15 mouse cellular contexts compared by ENCODE assay signal in the genomic region with DNA sequence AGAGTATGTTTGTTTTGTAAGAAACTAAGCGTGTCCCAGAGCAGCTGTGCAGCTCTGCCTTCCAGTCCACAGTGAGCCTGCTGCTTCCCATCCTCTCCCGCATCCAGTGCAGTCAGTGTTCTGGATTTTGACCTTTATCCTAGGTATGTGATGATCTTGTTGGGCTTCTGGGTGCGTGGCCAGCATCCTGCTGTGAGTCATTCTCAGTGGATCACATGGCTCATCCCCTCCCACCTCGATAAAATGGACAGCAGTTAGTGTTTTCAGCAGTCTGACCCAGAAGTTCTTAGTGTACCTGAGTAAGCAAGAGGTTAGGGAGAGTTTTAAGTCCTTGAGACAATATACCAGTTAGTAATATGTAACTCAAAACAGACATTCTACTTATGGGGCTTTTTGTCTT. TPM values are rescaled to one million over a fixed set of nuclear protein-coding genes. Genes with fewer than 3 reads are reported as not detected.
DNase-seq lines count a peak whose midpoint lies in the region; ATAC-seq and TF ChIP-seq lines count a peak whose summit lies in the region.
"Had no signal": no experiment of that assay in that cellular context is flagged by ENCODE, and none has a peak within 500 bp of the region (broad histone marks: within the 10 kb centered on the region; RNA-seq: fewer than 3 reads in every experiment).

No protein-coding gene starts in this region.

- H3K4me2 ChIP-seq in forebrain, embryonic 13.5 days: no peak overlapping the region
- no peak overlapping the region for H3K4me2 ChIP-seq in forebrain, embryonic 16.5 days (ENCODE audit: low read length)
- H3K4me2 ChIP-seq: heart, embryonic 13.5 days had no signal

- peaks cover 22% of the 10 kb centered on the region for H3K4me1 ChIP-seq in forebrain, embryonic 13.5 days
- H3K4me1 ChIP-seq in forebrain, embryonic 16.5 days (replicated peaks; ENCODE audit: control insufficient read depth, insufficient read depth, low read length): peaks cover 13% of the 10 kb centered on the region

- 82% methylated on average over 4 of the region's 4 CpGs for WGBS in forebrain, embryonic 13.5 days
- WGBS in forebrain, embryonic 16.5 days: 75% methylated on average over 4 of the region's 4 CpGs

- H3K9me3 ChIP-seq in forebrain, embryonic 13.5 days (replicated peaks): no peaks in the 10 kb centered on the region
- H3K9me3 ChIP-seq in forebrain, embryonic 16.5 days (ENCODE audit: control insufficient read depth, low read length): no peaks in the 10 kb centered on the region
- H3K9me3 ChIP-seq: forebrain, embryonic 10.5 days; heart, embryonic 13.5 days; midbrain, embryonic 13.5 days; neural tube, embryonic 13.5 days had no signal

- H3K79me3 ChIP-seq in C2C12 (ENCODE audit: low read depth): no peaks in the 10 kb centered on the region

- DNase-seq in kidney, adult 9 months: peak; percentile 30
- no peak for DNase-seq in kidney, adult 18-20 months
- DNase-seq in fibroblast of lung, adult 2 months (ENCODE audit: low read depth): peak; percentile 47
- no peak for DNase-seq in natural killer cell, adult 2 months (ENCODE audit: low spot score in 2 of 2)
- DNase-seq: lung, postnatal 36 days had no signal

- no peak overlapping the region for H3K9ac ChIP-seq in forebrain, embryonic 13.5 days
- no peak overlapping the region for H3K9ac ChIP-seq in forebrain, embryonic 16.5 days (replicated peaks; ENCODE audit: low read depth, low read length)
- H3K9ac ChIP-seq: heart, embryonic 13.5 days; liver, embryonic 14.5 days; midbrain, embryonic 13.5 days; neural tube, embryonic 13.5 days had no signal

- no peaks in the 10 kb centered on the region for H3K36me3 ChIP-seq in forebrain, embryonic 13.5 days (ENCODE audit: poor library complexity, severe bottlenecking)
- no peaks in the 10 kb centered on the region for H3K36me3 ChIP-seq in forebrain, embryonic 16.5 days (ENCODE audit: control insufficient read depth, insufficient read depth)
- H3K36me3 ChIP-seq in C2C12 (ENCODE audit: control insufficient read depth, insufficient read depth): no peaks in the 10 kb centered on the region
- H3K36me3 ChIP-seq: heart, embryonic 13.5 days; midbrain, embryonic 13.5 days; neural tube, embryonic 13.5 days had no signal

- H3ac ChIP-seq in C2C12 (ENCODE audit: control insufficient read depth, insufficient read length, low read depth): no peak overlapping the region

- no peaks in the 10 kb centered on the region for H3K27me3 ChIP-seq in forebrain, embryonic 13.5 days
- H3K27me3 ChIP-seq in forebrain, embryonic 16.5 days (replicated peaks; ENCODE audit: control insufficient read depth, insufficient read depth, low read length): no peaks in the 10 kb centered on the region
- no peaks in the 10 kb centered on the region for H3K27me3 ChIP-seq in C2C12 (ENCODE audit: control insufficient read depth, insufficient read depth, insufficient read length)
- H3K27me3 ChIP-seq: heart, embryonic 13.5 days; midbrain, embryonic 13.5 days; neural tube, embryonic 13.5 days had no signal

- 0 out of 2 replicates have a peak, but pooled peaks have one; percentile 4 for ATAC-seq in forebrain, embryonic 13.5 days
- no peak for ATAC-seq in forebrain, embryonic 16.5 days
- no peak for ATAC-seq in cerebellum, adult (ENCODE audit: insufficient number of reproducible peaks, low FRiP score, low TSS enrichment)

- TF ChIP-seq CTCF in C2C12 (IDR thresholded peaks at IDR 0.05; ENCODE audit: control insufficient read depth, insufficient read depth, insufficient read length): no peak

- H3K27ac ChIP-seq in forebrain, embryonic 13.5 days: no peak overlapping the region
- no peak overlapping the region for H3K27ac ChIP-seq in forebrain, embryonic 16.5 days (ENCODE audit: low read length)
- H3K27ac ChIP-seq: heart, embryonic 13.5 days; hindbrain, postnatal 0 days; liver, embryonic 14.5 days had no signal

- no peak overlapping the region for H3K4me3 ChIP-seq in forebrain, embryonic 13.5 days
- no peak overlapping the region for H3K4me3 ChIP-seq in forebrain, embryonic 16.5 days (replicated peaks; ENCODE audit: low read length)
- no peak overlapping the region for H3K4me3 ChIP-seq in C2C12 (ENCODE audit: insufficient read depth, poor library complexity, severe bottlenecking)
- H3K4me3 ChIP-seq: forebrain, embryonic 10.5 days; heart, embryonic 13.5 days; midbrain, embryonic 13.5 days; neural tube, embryonic 13.5 days had no signal

- H3K79me2 ChIP-seq in C2C12 (ENCODE audit: control insufficient read depth, insufficient read depth): no peaks in the 10 kb centered on the region

TF ChIP-seq in C2C12, 6 proteins besides CTCF, POLR2A, EP300 and RAD21:
- TF ChIP-seq FOSL1 (IDR thresholded peaks at IDR 0.05; ENCODE audit: insufficient read depth, low read length, poor library complexity, severe bottlenecking) (no peak), USF1 (IDR thresholded peaks at IDR 0.05; ENCODE audit: low read depth) (peak; percentile 72), MAX (IDR thresholded peaks at IDR 0.05) (no peak), MYOG (IDR thresholded peaks at IDR 0.05; ENCODE audit: control insufficient read depth, extremely low read depth, insufficient read length) (no peak)

RNA-seq across cellular contexts. Expression of gene Nars2, which starts 36.4 kb away (rescaled TPM):
- polyA plus RNA-seq in forebrain, embryonic 13.5 days (2015; fragmentation: Nextera tagmentation; extraction: Ambion mirVana): 19.9 and 21.7 TPM in 2 replicates
- 22.2 and 30.4 TPM in 2 replicates for polyA plus RNA-seq in forebrain, embryonic 16.5 days (2015; fragmentation: Nextera tagmentation; extraction: Ambion mirVana)
- 5.6 TPM for polyA plus RNA-seq in C2C12 (2012; fragmentation: generic; extraction: Trizol)

Comparison
In these comparisons a context has a peak if more than half of its experiments do, and no peak if none do; other contexts are left out.
1. DNase-seq: peak in kidney, adult 9 months (single experiment) and fibroblast of lung, adult 2 months (single experiment); none in kidney, adult 18-20 months (single experiment) and natural killer cell, adult 2 months (0 of 2).